Mouse (Mus musculus): ENCODE measurements around the gene Map6. TPM values are rescaled to one million over a fixed set of nuclear protein-coding genes. Genes with fewer than 3 reads are reported as not detected.
A peak's percentile ranks its signal among the peaks of the same experiment; 100 is the strongest.

The Map6 gene
- polyA plus RNA-seq, 1 experiment from 2014 or later: 106 TPM

- Histone ChIP-seq H3K27ac (no peak overlapping the region), H3K4me1 (replicated peaks) (peaks cover 16% of the 10 kb centered on the region), H3K4me3 (replicated peaks) (no peak overlapping the region), H3K27me3 (peaks cover 29% of the 10 kb centered on the region), H3K9me3 (no peaks in the 10 kb centered on the region), H3K36me3 (no peaks in the 10 kb centered on the region), H3K9ac (replicated peaks) (no peak overlapping the region), H3K4me2 (replicated peaks) (no peak overlapping the region)
- 14% methylated on average over 8 of the region's 8 CpGs for WGBS
- no peak for ATAC-seq
These were observed 30.2 kb upstream of the Map6 start for GRCm38 (mm10) chr7:99236888-99237660.

- WGBS: 9% methylated on average over 13 of the region's 13 CpGs
- peak; percentile 55; the same call in 1 of the 2 replicates for ATAC-seq
- Histone ChIP-seq H3K27ac (no peak within 1 kb of the TSS), H3K4me2 (replicated peaks) (0 out of 2 replicates have a peak within 1 kb of the TSS, but pooled peaks have one; percentile 13), H3K9me3 (no peaks in the 10 kb centered on the region), H3K4me1 (replicated peaks) (peaks cover 16% of the 10 kb centered on the region), H3K4me3 (replicated peaks) (0 out of 2 replicates have a peak within 1 kb of the TSS, but pooled peaks have one; percentile 3), H3K9ac (replicated peaks) (no peak within 1 kb of the TSS), H3K27me3 (peaks cover 29% of the 10 kb centered on the region), H3K36me3 (no peaks in the 10 kb centered on the region)
These were observed 28.8 kb upstream of the Map6 start, which contains the start of gene Mogat2 for GRCm38 (mm10) chr7:99238417-99238816. TSS of gene Mogat2 (minus strand) at chr7:99238619.

GRCm38 (mm10) chr7:99242097-99242496 is 25.1 kb upstream of the Map6 start:
- Histone ChIP-seq H3K27ac (no peak overlapping the region), H3K4me1 (replicated peaks) (peaks cover 15% of the 10 kb centered on the region), H3K4me3 (replicated peaks) (no peak overlapping the region), H3K9ac (replicated peaks) (no peak overlapping the region), H3K9me3 (no peaks in the 10 kb centered on the region), H3K4me2 (replicated peaks) (no peak overlapping the region), H3K36me3 (no peaks in the 10 kb centered on the region), H3K27me3 (peaks cover 29% of the 10 kb centered on the region)
- no peak for ATAC-seq
- 97% methylated on average over 11 of the region's 11 CpGs for WGBS

- no peak overlapping the region for H3K9ac ChIP-seq (replicated peaks)
- H3K4me3 ChIP-seq (replicated peaks): no peak overlapping the region
- H3K27me3 ChIP-seq: peaks cover 17% of the 10 kb centered on the region
- peak overlapping the region; percentile 65; the same call in 1 of the 2 replicates for H3K4me2 ChIP-seq (replicated peaks)
- no peaks in the 10 kb centered on the region for H3K9me3 ChIP-seq
- ATAC-seq: no peak
- H3K27ac ChIP-seq: no peak overlapping the region
- H3K4me1 ChIP-seq (replicated peaks): 0 out of 2 replicates have a peak, but pooled peaks cover 6% of the 10 kb centered on the region
- no peaks in the 10 kb centered on the region for H3K36me3 ChIP-seq
- 45% methylated on average over 5 of the region's 5 CpGs for WGBS
These were observed 19.0 kb upstream of the Map6 start for GRCm38 (mm10) chr7:99248157-99248742.

- H3K27me3 ChIP-seq: peaks cover 17% of the 10 kb centered on the region
- 0 out of 2 replicates have a peak, but pooled peaks cover 6% of the 10 kb centered on the region for H3K4me1 ChIP-seq (replicated peaks)
- ATAC-seq: peak; percentile 73
- peak overlapping the region; percentile 65 for H3K4me2 ChIP-seq (replicated peaks)
- WGBS: 1% methylated on average over 43 of the region's 44 CpGs
- H3K36me3 ChIP-seq: no peaks in the 10 kb centered on the region
- no peak overlapping the region for H3K27ac ChIP-seq
- peak overlapping the region; percentile 44 for H3K4me3 ChIP-seq (replicated peaks)
- peak overlapping the region; percentile 57 for H3K9ac ChIP-seq (replicated peaks)
- no peaks in the 10 kb centered on the region for H3K9me3 ChIP-seq
These were observed 18.2 kb upstream of the Map6 start for GRCm38 (mm10) chr7:99248906-99249581.

GRCm38 (mm10) chr7:99249582-99249911 is 17.7 kb upstream of the Map6 start:
- Histone ChIP-seq H3K36me3 (no peaks in the 10 kb centered on the region), H3K4me3 (replicated peaks) (peak overlapping the region; percentile 44; the same call in 1 of the 2 replicates), H3K27ac (no peak overlapping the region), H3K9me3 (no peaks in the 10 kb centered on the region), H3K27me3 (peaks cover 17% of the 10 kb centered on the region), H3K9ac (replicated peaks) (no peak overlapping the region), H3K4me1 (replicated peaks) (0 out of 2 replicates have a peak, but pooled peaks cover 6% of the 10 kb centered on the region), H3K4me2 (replicated peaks) (peak overlapping the region; percentile 65)
- 2% methylated on average over 10 of the region's 10 CpGs for WGBS
- ATAC-seq: peak; percentile 77

GRCm38 (mm10) chr7:99250386-99250785 is 16.9 kb upstream of the Map6 start:
- Histone ChIP-seq H3K4me2 (replicated peaks) (no peak overlapping the region), H3K4me1 (replicated peaks) (0 out of 2 replicates have a peak, but pooled peaks cover 6% of the 10 kb centered on the region), H3K27ac (no peak overlapping the region), H3K27me3 (peaks cover 17% of the 10 kb centered on the region), H3K9me3 (no peaks in the 10 kb centered on the region), H3K9ac (replicated peaks) (no peak overlapping the region), H3K4me3 (replicated peaks) (no peak overlapping the region), H3K36me3 (no peaks in the 10 kb centered on the region)
- ATAC-seq: no peak
- WGBS: 39% methylated on average over 9 of the region's 9 CpGs

- no peak for ATAC-seq
- Histone ChIP-seq H3K4me1 (replicated peaks) (no peaks in the 10 kb centered on the region), H3K9me3 (no peaks in the 10 kb centered on the region), H3K4me2 (replicated peaks) (no peak overlapping the region), H3K36me3 (no peaks in the 10 kb centered on the region), H3K27me3 (peaks cover 7% of the 10 kb centered on the region), H3K27ac (no peak overlapping the region), H3K4me3 (replicated peaks) (no peak overlapping the region), H3K9ac (replicated peaks) (no peak overlapping the region)
- WGBS: 88% methylated on average over 7 of the region's 7 CpGs
These were observed 12.2 kb upstream of the Map6 start for GRCm38 (mm10) chr7:99255006-99255405.

- Histone ChIP-seq H3K9me3 (no peaks in the 10 kb centered on the region), H3K27me3 (peaks cover 14% of the 10 kb centered on the region), H3K27ac (no peak overlapping the region), H3K4me1 (replicated peaks) (peaks cover 8% of the 10 kb centered on the region; the same call in 1 of the 2 replicates), H3K36me3 (no peaks in the 10 kb centered on the region), H3K4me2 (replicated peaks) (no peak overlapping the region), H3K4me3 (replicated peaks) (no peak overlapping the region), H3K9ac (replicated peaks) (no peak overlapping the region)
- no peak for ATAC-seq
- 44% methylated on average over 3 of the region's 3 CpGs for WGBS
These were observed 5.3 kb upstream of the Map6 start for GRCm38 (mm10) chr7:99261900-99262299.

GRCm38 (mm10) chr7:99263509-99263908 is 3.7 kb upstream of the Map6 start:
- 74% methylated on average over 4 of the region's 4 CpGs for WGBS
- no peak overlapping the region for H3K4me2 ChIP-seq (replicated peaks)
- no peak overlapping the region for H3K27ac ChIP-seq
- H3K36me3 ChIP-seq: no peaks in the 10 kb centered on the region
- no peak overlapping the region for H3K4me3 ChIP-seq (replicated peaks)
- H3K9me3 ChIP-seq: no peaks in the 10 kb centered on the region
- H3K27me3 ChIP-seq: peaks cover 14% of the 10 kb centered on the region
- peaks cover 10% of the 10 kb centered on the region; the same call in 1 of the 2 replicates for H3K4me1 ChIP-seq (replicated peaks)
- H3K9ac ChIP-seq (replicated peaks): no peak overlapping the region
- ATAC-seq: no peak

GRCm38 (mm10) chr7:99264597-99264996 is 2.6 kb upstream of the Map6 start:
- H3K4me1 ChIP-seq (replicated peaks): peaks cover 18% of the 10 kb centered on the region
- H3K4me2 ChIP-seq (replicated peaks): no peak overlapping the region
- H3K27ac ChIP-seq: no peak overlapping the region
- peaks cover 14% of the 10 kb centered on the region for H3K27me3 ChIP-seq
- H3K36me3 ChIP-seq: no peaks in the 10 kb centered on the region
- ATAC-seq: no peak
- no peak overlapping the region for H3K9ac ChIP-seq (replicated peaks)
- no peaks in the 10 kb centered on the region for H3K9me3 ChIP-seq
- no peak overlapping the region for H3K4me3 ChIP-seq (replicated peaks)
